Mouse (Mus musculus) ovary, postnatal 14 days (tissue): ENCODE results near the gene Gnaz.

ENCODE experiments used
- DNase-seq: peaks from one replicate; pipeline ENCODE4 v3.0.0; 2022; ENCODE audit warnings: low spot score

Gene Gnaz

DNA sequence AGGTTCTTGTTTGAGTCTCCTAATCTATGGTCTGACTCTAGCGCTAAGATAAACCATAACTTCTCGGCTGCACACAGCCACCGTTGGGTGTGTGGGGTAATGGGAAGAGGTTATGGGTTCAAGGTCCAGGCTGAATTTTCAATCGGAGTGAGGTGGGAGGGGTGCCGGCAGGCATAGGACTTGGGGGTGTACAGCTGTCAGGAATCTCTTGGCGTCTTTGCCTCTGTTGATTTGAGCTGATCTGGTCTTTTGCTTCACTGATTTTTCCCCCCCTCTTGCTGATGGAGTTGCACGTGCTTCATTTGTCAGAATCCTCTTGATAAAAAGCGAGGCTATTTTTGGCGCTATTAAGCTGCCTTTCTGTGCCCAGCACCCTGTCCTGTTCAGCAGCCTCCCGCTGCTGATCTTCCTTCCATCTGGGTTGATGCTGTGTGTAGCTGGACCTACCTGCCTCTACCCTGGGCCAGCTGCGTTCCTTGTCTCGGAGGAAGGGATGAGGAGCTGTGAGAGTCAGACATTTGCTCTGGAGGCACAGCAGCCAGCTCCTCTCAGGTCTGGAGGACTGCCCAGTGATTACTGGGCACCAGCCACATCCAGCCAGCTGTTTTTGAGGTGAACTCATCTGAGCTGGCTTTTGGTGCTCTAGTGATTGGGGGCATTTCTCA lies 96.5 kb downstream of the Gnaz start:
- no peak for DNase-seq

GRCm38 (mm10) chr10:75065691-75066090 lies 98.7 kb downstream of the Gnaz start:
- no peak for DNase-seq
